Mouse (Mus musculus) testis, adult 2 months (tissue): ENCODE measurements at regions not wholly inside any gene's neighbourhood (a gene's known extent, or its start where the extent isn't known, plus 50 kb on each side); places are given as distances from the start of the nearest gene placed in this dataset.

ENCODE experiments used
- H3K27ac ChIP-seq: fragments of 200-500 bp; 2 replicates; pipeline ENCODE4 v1.5.1; 2012; ENCODE audit warnings: low read depth, low read length; ENCODE audit not compliant: control insufficient read depth, insufficient read depth
- H3K27me3 ChIP-seq: fragments of 200-500 bp; 2 replicates; pipeline ENCODE4 v1.6.1; 2012; ENCODE audit warnings: mild to moderate bottlenecking, low read length, moderate library complexity; ENCODE audit not compliant: control insufficient read depth, insufficient read depth
- H3K36me3 ChIP-seq: fragments of 200-500 bp; 2 replicates; pipeline ENCODE4 v1.6.1; 2012; ENCODE audit warnings: mild to moderate bottlenecking, low read length; ENCODE audit not compliant: control insufficient read depth, insufficient read depth
- H3K4me1 ChIP-seq: fragments of 200-500 bp; 2 replicates; pipeline ENCODE4 v1.6.1; 2012; ENCODE audit warnings: low read length; ENCODE audit not compliant: control insufficient read depth, insufficient read depth
- H3K4me3 ChIP-seq: fragments of 200-500 bp; 2 replicates; pipeline ENCODE4 v1.5.1; 2012; ENCODE audit warnings: low read depth, mild to moderate bottlenecking, low read length, moderate library complexity, mixed read lengths; ENCODE audit not compliant: control insufficient read depth
- CTCF ChIP-seq: fragments of 200-500 bp; IDR thresholded peaks from 2 replicates; pipeline ENCODE4 v1.5.1; 2012; ENCODE audit warnings: low read depth, mild to moderate bottlenecking, inconsistent platforms, low read length, moderate library complexity; ENCODE audit not compliant: control insufficient read depth, insufficient read depth, insufficient replicate concordance
- POLR2A ChIP-seq: fragments of 200-500 bp; IDR thresholded peaks from 2 replicates; pipeline ENCODE4 v1.6.1; 2012; ENCODE audit warnings: low read depth, mild to moderate bottlenecking, inconsistent platforms, low read length, moderate library complexity; ENCODE audit not compliant: control insufficient read depth

DNA sequence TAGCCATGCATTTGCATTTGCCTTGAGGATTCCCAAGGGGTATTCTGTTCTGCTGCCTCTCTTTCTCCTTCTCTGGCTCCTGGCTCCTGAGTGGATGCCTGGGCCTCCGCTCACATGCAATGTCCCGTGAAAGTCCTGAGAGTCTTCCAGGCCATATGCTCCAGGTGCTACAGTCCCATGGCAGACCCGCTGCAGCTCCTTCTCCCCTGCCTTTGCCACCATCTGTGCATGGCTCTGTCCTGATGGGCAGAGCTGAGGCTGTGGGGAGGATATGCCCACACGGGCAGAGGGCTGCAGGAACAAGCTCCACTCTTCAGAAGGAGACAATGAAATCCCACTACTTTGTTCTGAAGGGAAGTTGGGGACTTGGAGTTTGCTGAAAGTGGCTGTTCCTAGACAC, 485.9 kb upstream of the Zmiz1 start:
- H3K27me3 ChIP-seq, result no peaks in the 10 kb centered on the region
- no peak overlapping the region for H3K27ac ChIP-seq
- no peaks in the 10 kb centered on the region for H3K36me3 ChIP-seq
- H3K4me1 ChIP-seq, result no peaks in the 10 kb centered on the region
- TF ChIP-seq CTCF, result no peak
- no peak for TF ChIP-seq POLR2A
- H3K4me3 ChIP-seq, result no peak overlapping the region

DNA sequence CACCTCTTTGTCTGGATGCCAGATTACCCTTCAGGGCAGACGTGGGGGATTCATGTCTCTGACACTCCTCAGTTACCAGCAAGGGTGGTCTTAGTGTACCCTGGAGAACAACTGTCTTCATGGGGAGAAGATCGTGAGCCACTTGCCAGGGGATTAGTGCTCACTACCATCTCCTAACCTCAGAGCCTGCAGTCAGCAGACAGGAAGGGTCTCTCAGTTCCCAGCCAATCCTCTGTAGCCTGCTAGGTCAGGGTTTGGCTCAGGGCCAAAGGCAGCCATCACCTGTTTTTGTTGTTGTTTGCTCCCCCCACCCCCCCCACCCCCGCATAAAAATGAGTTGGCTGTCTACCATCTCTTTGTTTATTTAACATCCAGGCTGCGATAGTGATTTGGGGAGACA, 485.4 kb upstream of the Zmiz1 start:
- no peaks in the 10 kb centered on the region for H3K4me1 ChIP-seq

DNA sequence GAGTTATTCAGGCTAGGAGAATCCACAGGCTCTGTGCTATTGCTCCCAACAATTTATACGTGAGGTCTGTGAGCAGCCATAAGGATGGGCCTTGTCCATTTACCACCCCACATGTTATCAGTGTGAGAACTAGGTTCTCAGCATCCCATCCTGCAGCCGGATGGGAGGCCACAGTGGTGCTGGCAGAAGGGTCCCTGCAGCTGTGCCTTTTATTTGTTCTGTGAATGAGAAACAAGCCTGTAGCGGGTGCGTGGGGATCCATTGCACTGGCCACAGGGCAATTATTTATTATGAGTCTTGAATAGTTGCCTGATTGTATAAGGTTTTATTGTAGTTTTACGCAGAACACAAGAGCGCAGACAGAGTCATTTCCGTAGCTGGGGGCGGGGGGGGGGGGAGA, 476.5 kb upstream of the Zmiz1 start:
- no peaks in the 10 kb centered on the region for H3K27me3 ChIP-seq
- no peaks in the 10 kb centered on the region for H3K36me3 ChIP-seq
- H3K4me1 ChIP-seq, result no peaks in the 10 kb centered on the region
- TF ChIP-seq CTCF, result no peak
- TF ChIP-seq POLR2A, result no peak
- no peak overlapping the region for H3K4me3 ChIP-seq
- H3K27ac ChIP-seq, result no peak overlapping the region

More for the DNA sequence above, 485.4 kb upstream of the Zmiz1 start:
- H3K4me3 ChIP-seq, result no peak overlapping the region
- no peaks in the 10 kb centered on the region for H3K36me3 ChIP-seq
- no peak overlapping the region for H3K27ac ChIP-seq
- no peaks in the 10 kb centered on the region for H3K27me3 ChIP-seq
- TF ChIP-seq CTCF, result no peak
- no peak for TF ChIP-seq POLR2A

DNA sequence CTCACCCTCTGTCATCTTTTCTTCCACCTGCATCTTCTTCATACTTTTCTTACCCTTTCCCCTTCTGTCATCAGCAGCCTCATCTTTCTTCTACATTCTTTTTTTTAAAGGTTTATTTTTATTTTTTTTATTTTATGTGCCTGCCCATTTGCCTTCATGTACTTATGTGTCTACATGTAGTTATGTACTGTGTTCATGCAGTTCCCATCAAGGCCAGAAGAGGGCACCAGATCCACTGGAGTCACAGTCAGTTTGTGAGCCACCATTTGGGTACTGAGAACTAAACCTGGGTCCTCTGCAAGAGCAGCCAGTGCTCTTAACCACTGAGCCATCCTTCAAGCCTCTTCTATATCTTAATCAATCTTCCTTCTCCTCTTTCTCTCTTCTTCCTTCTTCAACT, 475.7 kb upstream of the Zmiz1 start:
- H3K27ac ChIP-seq, result no peak overlapping the region
- TF ChIP-seq CTCF, result peak; percentile 54; the same call in 1 of the 2 replicates
- no peak for TF ChIP-seq POLR2A

DNA sequence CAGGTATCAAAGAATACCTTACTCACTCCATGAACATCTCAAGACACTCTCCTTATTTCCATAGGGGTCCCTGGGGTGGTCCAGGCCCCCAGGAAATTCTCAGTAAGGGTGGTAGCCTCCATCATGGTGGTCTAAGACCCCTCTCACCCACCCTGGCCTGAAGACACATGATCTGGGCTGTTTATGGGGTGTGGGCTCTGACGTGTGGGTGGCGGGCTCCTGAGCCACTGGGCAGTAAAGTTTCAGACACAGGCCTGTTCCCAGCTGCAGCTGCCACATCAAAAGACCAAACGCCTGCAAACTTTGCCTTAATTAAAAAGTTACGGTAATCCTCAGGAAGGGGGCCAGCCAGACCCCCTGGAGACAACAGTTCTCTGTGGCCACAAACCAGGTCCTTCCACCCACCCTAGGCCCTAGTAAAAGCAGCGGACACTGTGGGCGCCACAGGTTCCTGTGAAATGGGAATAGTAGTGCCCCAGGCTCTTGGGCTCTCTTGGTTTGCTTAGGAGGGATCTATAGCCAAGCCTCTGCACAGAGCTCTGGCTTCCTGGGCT, 473.1 kb upstream of the Zmiz1 start:
- H3K27me3 ChIP-seq, result no peaks in the 10 kb centered on the region
- no peaks in the 10 kb centered on the region for H3K36me3 ChIP-seq
- no peaks in the 10 kb centered on the region for H3K4me1 ChIP-seq

More for the DNA sequence above, 475.7 kb upstream of the Zmiz1 start:
- Histone ChIP-seq H3K4me3 (no peak overlapping the region), H3K4me1 (no peaks in the 10 kb centered on the region), H3K36me3 (no peaks in the 10 kb centered on the region), H3K27me3 (no peaks in the 10 kb centered on the region)

DNA sequence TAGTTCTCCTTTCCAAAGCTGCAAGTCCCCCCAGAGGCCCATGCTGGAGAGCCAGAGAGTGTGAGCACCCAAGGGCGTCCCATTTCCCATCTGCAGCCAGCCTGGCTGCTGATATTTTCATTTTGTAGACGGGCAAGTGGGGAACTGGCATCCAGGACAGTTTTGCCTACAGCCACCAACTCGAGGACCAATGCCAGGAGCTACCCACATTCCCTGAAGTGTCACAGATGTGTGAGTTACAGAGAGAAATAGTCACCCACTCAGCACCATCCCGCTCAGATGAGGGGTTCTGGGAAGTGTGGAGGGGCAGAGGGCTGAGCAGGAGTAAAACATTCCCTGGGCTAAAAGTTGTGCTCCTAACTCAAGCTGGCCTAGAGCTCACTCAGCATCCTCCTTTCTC, 472.6 kb upstream of the Zmiz1 start:
- no peaks in the 10 kb centered on the region for H3K36me3 ChIP-seq
- TF ChIP-seq CTCF (no peak), POLR2A (no peak)
- H3K27me3 ChIP-seq, result no peaks in the 10 kb centered on the region
- H3K4me1 ChIP-seq, result no peaks in the 10 kb centered on the region
- no peak overlapping the region for H3K27ac ChIP-seq
- no peak overlapping the region for H3K4me3 ChIP-seq

More for the DNA sequence above, 473.1 kb upstream of the Zmiz1 start:
- H3K27ac ChIP-seq, result no peak overlapping the region
- H3K4me3 ChIP-seq, result no peak overlapping the region
- TF ChIP-seq CTCF (no peak), POLR2A (no peak)

DNA sequence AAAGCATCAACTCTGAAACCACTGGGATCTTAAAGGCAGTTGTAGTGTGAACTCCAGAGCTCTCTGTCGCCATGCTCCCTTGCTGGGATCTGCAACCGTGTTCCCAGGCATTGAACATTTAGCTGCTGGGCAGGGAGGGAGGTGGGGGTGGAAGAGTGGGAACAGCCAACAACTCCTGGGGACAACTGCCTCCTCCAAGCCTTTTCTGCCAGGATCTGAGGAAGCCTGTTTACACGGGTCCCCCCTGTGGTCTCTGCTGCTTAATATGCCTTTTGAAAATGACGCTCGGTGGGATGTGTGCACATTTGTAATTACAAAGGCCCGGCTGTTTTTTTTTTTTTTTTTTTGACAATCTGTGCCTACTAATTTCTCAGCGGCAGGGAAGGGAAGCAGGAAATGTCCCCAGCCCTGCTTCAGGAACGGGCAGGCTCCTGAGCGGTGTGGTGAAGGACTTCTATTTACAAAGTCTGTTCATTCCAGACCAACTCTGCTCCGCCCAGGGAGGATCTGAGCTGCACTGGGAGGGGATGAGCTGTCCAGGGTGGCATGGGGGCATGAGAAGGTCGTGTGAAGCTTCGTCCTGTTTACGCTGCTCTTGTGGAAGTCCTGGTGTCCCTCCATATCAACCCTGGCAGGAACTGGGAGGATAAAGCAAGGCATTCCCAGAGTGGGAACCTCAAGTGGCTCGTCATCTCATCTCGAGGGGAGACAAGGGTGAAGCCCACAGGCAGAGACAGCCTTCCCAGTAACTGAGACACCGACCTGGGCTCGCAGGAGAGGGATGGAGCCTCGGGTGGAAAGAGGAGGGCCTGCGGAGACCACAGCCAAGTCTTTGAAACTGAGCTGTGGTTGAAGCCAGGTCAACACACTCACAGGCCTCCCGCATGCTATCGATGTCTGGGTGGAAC, 465.0 kb upstream of the Zmiz1 start:
- Histone ChIP-seq H3K4me1 (no peaks in the 10 kb centered on the region), H3K36me3 (no peaks in the 10 kb centered on the region), H3K4me3 (no peak overlapping the region), H3K27me3 (no peaks in the 10 kb centered on the region), H3K27ac (no peak overlapping the region)
- TF ChIP-seq CTCF, result no peak
- TF ChIP-seq POLR2A, result no peak
